Comparison of ENCODE assay signal across 14 mouse cellular contexts in the genomic region with DNA sequence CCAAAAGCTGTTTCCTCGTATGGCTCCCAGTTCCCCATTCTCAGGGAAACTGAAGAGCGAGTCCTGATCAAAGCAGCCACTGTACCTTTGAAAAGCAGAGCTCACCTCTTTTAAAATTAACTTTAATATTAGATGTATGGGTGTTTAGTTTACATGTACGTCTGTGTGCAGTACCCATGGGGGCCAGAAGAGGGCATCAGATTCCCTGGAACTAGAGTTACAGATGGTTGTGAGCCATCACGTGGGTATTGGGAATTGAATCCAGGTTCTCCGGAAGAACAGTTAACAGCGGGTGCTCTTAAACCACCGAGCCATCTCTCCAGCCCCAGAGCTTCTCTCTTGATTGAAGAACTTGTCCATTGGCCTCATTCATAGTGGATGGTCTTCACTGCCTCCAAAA.
DNase-seq lines count a peak whose midpoint lies in the region; TF ChIP-seq lines count a peak whose summit lies in the region.
"Had no signal": no experiment of that assay in that cellular context is flagged by ENCODE, and none has a peak within 500 bp of the region (broad histone marks: within the 10 kb centered on the region; RNA-seq: fewer than 3 reads in every experiment).

No protein-coding gene starts in this region.

- no peak overlapping the region for H3K9ac ChIP-seq in CH12.LX (ENCODE audit: insufficient read depth, low read depth)
- H3K9ac ChIP-seq: lung, embryonic 15.5 days had no signal

- H3K4me2 ChIP-seq in CH12.LX (ENCODE audit: insufficient read depth, low read depth, poor library complexity, severe bottlenecking) = no peak overlapping the region
- H3K4me2 ChIP-seq: lung, embryonic 15.5 days had no signal

- no peak overlapping the region for H3K4me3 ChIP-seq in CH12.LX (replicated peaks in 1 of 3; ENCODE audit: low read depth in 2 of 3, low read length in 2 of 3, poor library complexity in 1 of 3)
- no peak overlapping the region for H3K4me3 ChIP-seq in bone marrow macrophage, adult 2 months (ENCODE audit: insufficient read depth, low read length)
- H3K4me3 ChIP-seq: lung, embryonic 15.5 days; midbrain, embryonic 10.5 days had no signal

- DNase-seq in embryo, embryonic 10.5 days (ENCODE audit: low spot score) = peak; percentile 11
- DNase-seq in embryo, embryonic 10 days (ENCODE audit: low spot score) = no peak
- peak; percentile 28 to 29 for DNase-seq in layer of hippocampus, postnatal 10 days (ENCODE audit: low spot score in 2 of 2)
- DNase-seq in layer of hippocampus, adult 9-11 months = no peak
- DNase-seq in CH12.LX (ENCODE audit: extremely low read depth) = peak; percentile 14
- DNase-seq in left cerebral cortex, postnatal 10 days (ENCODE audit: extremely low spot score in 1 of 2, low spot score in 2 of 2) = no peak
- DNase-seq in c-Kit-positive CD71-positive TER-119-positive erythroid progenitor cells, embryonic 14.5 days (ENCODE audit: low spot score) = no peak
- DNase-seq: adrenal gland, postnatal 10 days; heart, postnatal 36 days; kidney, adult 18-20 months; left cerebral cortex, postnatal 4 days had no signal

- H3K4me1 ChIP-seq in CH12.LX (ENCODE audit: control insufficient read depth in 1 of 2, insufficient read depth in 2 of 2) = peaks cover 0 to 15% of the 10 kb centered on the region in 2 experiments; a peak in 3 of 4 replicates
- H3K4me1 ChIP-seq in bone marrow macrophage, adult 2 months (ENCODE audit: control insufficient read depth, insufficient read depth, low read length) = no peaks in the 10 kb centered on the region
- H3K4me1 ChIP-seq: lung, embryonic 15.5 days had no signal

- no peaks in the 10 kb centered on the region for H3K36me3 ChIP-seq in CH12.LX (replicated peaks in 1 of 2; ENCODE audit: control insufficient read depth in 1 of 2, insufficient read depth in 1 of 2, low read length in 1 of 2)
- H3K36me3 ChIP-seq: lung, embryonic 15.5 days; midbrain, embryonic 10.5 days had no signal

- in situ Hi-C loops in CH12.LX (cut with MboI; ENCODE audit: low pct_ligation_motif_present, low pct_unique_long_range_greater_than_20kb, low sequenced_read_pairs) = no loop called here

- TF ChIP-seq POLR2A in CH12.LX (IDR thresholded peaks at IDR 0.05; ENCODE audit: low read depth, low read length) = no peak
- no peak for TF ChIP-seq POLR2A in bone marrow macrophage, adult 2 months (IDR thresholded peaks at IDR 0.05; ENCODE audit: borderline replicate concordance, low read depth, low read length)

- H3K27ac ChIP-seq in CH12.LX (ENCODE audit: insufficient read depth, low read depth) = no peak overlapping the region
- no peak overlapping the region for H3K27ac ChIP-seq in bone marrow macrophage, adult 2 months (ENCODE audit: insufficient read depth, low read depth, low read length)
- H3K27ac ChIP-seq: lung, embryonic 15.5 days; midbrain, embryonic 10.5 days had no signal

- intact Hi-C loops in left cerebral cortex, postnatal 10 days (cut with DNase I) = no loop called here

- TF ChIP-seq EP300 in CH12.LX (IDR thresholded peaks at IDR 0.05; ENCODE audit: low read length) = no peak

- dilution Hi-C loops in CH12.LX (cut with MboI; ENCODE audit: extremely low pct_ligation_motif_present, extremely low pct_unique_long_range_greater_than_20kb, low sequenced_read_pairs) = no loop called here

- TF ChIP-seq RAD21 in CH12.LX (IDR thresholded peaks at IDR 0.05; ENCODE audit: low read depth, low read length) = peak; percentile 51

- no peaks in the 10 kb centered on the region for H3K27me3 ChIP-seq in CH12.LX (replicated peaks)
- H3K27me3 ChIP-seq: lung, embryonic 15.5 days had no signal

- H3K79me2 ChIP-seq in CH12.LX (replicated peaks; ENCODE audit: control insufficient read depth, extremely low read depth, insufficient read depth, poor library complexity, severe bottlenecking) = no peaks in the 10 kb centered on the region

- peak; percentile 37 to 57; a peak in 2 of 4 replicates for TF ChIP-seq CTCF in CH12.LX (conservative IDR thresholded peaks at IDR 0.05 in 1 of 2, IDR thresholded peaks at IDR 0.05 in 1 of 2; ENCODE audit: low read depth in 2 of 2, low read length in 2 of 2)
- 0 out of 2 replicates have a peak, but pooled peaks have one; percentile 18 for TF ChIP-seq CTCF in bone marrow macrophage, adult 2 months (IDR thresholded peaks at IDR 0.05; ENCODE audit: low read depth, low read length)

- no peaks in the 10 kb centered on the region for H3K9me3 ChIP-seq in CH12.LX (replicated peaks; ENCODE audit: low read length)
- H3K9me3 ChIP-seq: lung, embryonic 15.5 days had no signal

TF ChIP-seq in CH12.LX, 34 proteins besides CTCF, POLR2A, EP300 and RAD21:
- no peak for TF ChIP-seq CHD2 (IDR thresholded peaks at IDR 0.05; ENCODE audit: low read length)
- TF ChIP-seq SMC3 (IDR thresholded peaks at IDR 0.05; ENCODE audit: low read depth, low read length) = peak; percentile 64

Comparison
In these comparisons a context has a peak if more than half of its experiments do, and no peak if none do; other contexts are left out.
1. DNase-seq: peak in embryo, embryonic 10.5 days (single experiment), layer of hippocampus, postnatal 10 days (2 of 2) and CH12.LX (single experiment); none in embryo, embryonic 10 days (single experiment), layer of hippocampus, adult 9-11 months (single experiment), left cerebral cortex, postnatal 10 days (0 of 2) and c-Kit-positive CD71-positive TER-119-positive erythroid progenitor cells, embryonic 14.5 days (single experiment).